Mouse (Mus musculus) liver, postnatal 0 days (tissue): ENCODE measurements around the gene Lcn12.

Source experiments
- CTCF ChIP-seq: sonication (generic); IDR thresholded peaks from 2 replicates; pipeline ENCODE4 v1.5.1; 2016; ENCODE audit warnings: antibody characterized with exemption, low read depth
- EP300 ChIP-seq: IDR thresholded peaks from 2 replicates; pipeline ENCODE4 v1.6.1; 2016; ENCODE audit warnings: antibody characterized with exemption, low read depth, mild to moderate bottlenecking

DNA sequence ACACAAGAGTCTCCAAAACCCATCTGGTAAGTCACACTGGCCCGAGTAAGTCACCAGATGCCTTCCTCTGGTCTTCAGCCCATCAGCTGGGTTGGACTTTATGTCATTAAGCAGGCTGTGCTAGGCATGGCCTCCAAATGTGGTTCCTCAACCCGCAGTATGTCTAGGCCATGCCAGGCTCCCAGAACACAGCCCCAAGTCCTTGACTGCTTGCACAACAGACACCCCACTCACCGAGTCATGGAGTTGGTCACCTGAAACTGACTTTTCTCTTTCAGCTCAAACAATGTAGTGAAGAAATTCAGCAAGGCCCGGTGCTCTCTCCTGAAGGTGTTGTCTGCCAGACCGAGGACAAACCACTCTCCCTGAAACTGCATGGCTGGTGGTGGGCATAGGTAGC is 723 bp downstream of the Lcn12 start:
- TF ChIP-seq CTCF (no peak), EP300 (no peak)
